Mouse (Mus musculus) forebrain, embryonic 13.5 days (tissue): ENCODE results near the gene Sez6l. TPM values are rescaled to one million over a fixed set of nuclear protein-coding genes. Genes with fewer than 3 reads are reported as not detected.

Source experiments
- ATAC-seq: fragments of 200-750 bp; cut with Nextera tagmentation; 2 replicates; pipeline ENCODE4 v1.8.0; 2017
- H3K27ac ChIP-seq: fragments of 300-500 bp; sonication (generic); 2 replicates; pipeline ENCODE4 v1.5.1; 2015; ENCODE audit warnings: inconsistent platforms, mild to moderate bottlenecking, moderate library complexity
- H3K27me3 ChIP-seq: fragments of 300-500 bp; sonication (generic); 2 replicates; pipeline ENCODE4 v1.6.1; 2015; ENCODE audit warnings: mild to moderate bottlenecking, inconsistent platforms
- H3K36me3 ChIP-seq: fragments of 300-500 bp; sonication (generic); 2 replicates; pipeline ENCODE4 v1.6.1; 2015; ENCODE audit warnings: mild to moderate bottlenecking, inconsistent platforms; ENCODE audit not compliant: poor library complexity, severe bottlenecking
- H3K4me1 ChIP-seq: fragments of 300-500 bp; sonication (generic); 2 replicates; pipeline ENCODE4 v1.6.1; 2015; ENCODE audit warnings: inconsistent platforms
- H3K4me2 ChIP-seq: fragments of 300-500 bp; sonication (generic); 2 replicates; pipeline ENCODE4 v1.6.1; 2015; ENCODE audit warnings: inconsistent platforms, mild to moderate bottlenecking, moderate library complexity
- H3K4me3 ChIP-seq: fragments of 300-500 bp; sonication (generic); 2 replicates; pipeline ENCODE4 v1.5.1; 2015; ENCODE audit warnings: mild to moderate bottlenecking, inconsistent platforms
- H3K9ac ChIP-seq: fragments of 300-500 bp; sonication (generic); 2 replicates; pipeline ENCODE4 v1.6.1; 2015; ENCODE audit warnings: mild to moderate bottlenecking, inconsistent platforms
- H3K9me3 ChIP-seq: fragments of 300-500 bp; sonication (generic); replicated peaks from 2 replicates; pipeline ENCODE4 v1.6.1; 2016; ENCODE audit warnings: inconsistent platforms
- WGBS: fragments of 180-500 bp; shearing (Covaris S2); methylation state at CpG from one replicate; pipeline ENCODE4 v1.1.7; 2015; 5-methylcytosine and 5-hydroxymethylcytosine counted together
- polyA plus RNA-seq: library from polyadenylated mRNA; unstranded; fragments of >200 nt; fragmentation: Nextera tagmentation; extraction: Ambion mirVana; gene quantifications from 2 replicates; pipeline ENCODE4 v1.2.1, GENCODE M21; 2015

Gene Sez6l
- polyA plus RNA-seq, 1 experiment from 2014 or later = 22.5 TPM

DNA sequence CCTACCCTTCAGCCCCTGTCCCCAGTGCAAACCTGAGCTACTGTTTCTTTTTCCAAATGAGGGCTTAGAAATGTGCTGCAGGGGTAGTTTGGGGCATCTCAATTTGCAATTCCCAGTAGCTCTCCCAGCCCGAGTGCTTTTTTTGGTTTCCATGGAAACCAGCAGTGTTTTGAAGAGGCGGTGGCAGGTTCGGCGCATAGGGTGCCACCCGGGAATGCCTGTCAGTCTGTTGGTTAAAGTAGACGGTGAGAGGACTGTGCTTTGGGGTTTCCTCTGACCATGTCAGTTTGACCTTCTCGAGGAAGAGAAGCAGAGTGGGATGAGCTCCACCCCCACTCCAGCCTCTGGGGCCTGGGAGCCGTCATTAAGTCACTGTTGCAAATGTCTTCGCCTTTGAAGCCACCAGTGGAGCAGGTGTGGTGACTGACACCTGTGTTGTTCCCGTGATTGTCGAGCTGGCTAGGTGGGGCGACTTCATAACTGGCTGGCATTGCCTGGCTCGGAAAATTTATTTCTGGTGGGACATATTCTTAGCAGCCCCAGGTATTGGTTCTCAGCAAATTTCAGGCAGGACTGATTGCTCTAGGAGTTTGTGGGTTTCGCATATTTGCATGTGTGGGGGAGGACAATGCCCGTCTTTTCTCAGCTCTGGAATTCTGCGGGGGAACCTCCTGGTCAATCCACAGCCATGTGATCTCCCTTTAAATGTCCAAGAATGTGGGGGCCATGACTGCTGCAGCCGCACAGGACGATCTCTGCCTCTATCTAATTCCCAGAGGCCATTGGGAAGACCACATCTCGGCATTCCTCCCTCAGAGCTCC lies 165.3 kb downstream of the Sez6l start:
- Histone ChIP-seq H3K4me3 (0 out of 2 replicates have a peak overlapping the region, but pooled peaks have one; percentile 10), H3K36me3 (no peaks in the 10 kb centered on the region), H3K9ac (peak overlapping the region; percentile 10), H3K4me1 (peaks cover 29% of the 10 kb centered on the region), H3K4me2 (peak overlapping the region; percentile 50), H3K27ac (peak overlapping the region; percentile 68), H3K9me3 (no peaks in the 10 kb centered on the region), H3K27me3 (no peaks in the 10 kb centered on the region)
- 19% methylated on average over 19 of the region's 19 CpGs for WGBS
- peak; percentile 77 for ATAC-seq

DNA sequence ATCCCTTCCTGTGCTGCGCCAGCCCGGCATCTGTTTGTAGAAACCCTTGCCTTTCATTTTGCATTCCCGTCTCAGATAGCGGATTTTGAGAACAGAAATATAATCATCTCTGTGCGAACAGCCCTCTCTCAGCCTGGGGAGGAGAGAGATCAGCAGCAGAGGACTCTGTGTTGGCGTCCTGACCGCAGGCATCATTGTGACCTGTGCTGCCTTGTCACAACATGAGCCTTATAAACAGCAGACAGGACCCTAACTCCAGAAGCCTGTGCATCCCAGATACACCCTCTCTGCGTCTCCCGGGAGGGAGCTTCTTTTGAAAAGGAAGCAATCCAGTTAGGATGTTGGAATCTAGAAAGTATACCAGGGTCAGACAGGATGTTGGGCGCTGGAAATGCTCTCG lies 165.9 kb downstream of the Sez6l start:
- Histone ChIP-seq H3K4me1 (peaks cover 29% of the 10 kb centered on the region), H3K4me2 (peak overlapping the region; percentile 50), H3K27me3 (no peaks in the 10 kb centered on the region), H3K9me3 (no peaks in the 10 kb centered on the region), H3K36me3 (no peaks in the 10 kb centered on the region), H3K9ac (0 out of 2 replicates have a peak overlapping the region, but pooled peaks have one; percentile 10), H3K27ac (peak overlapping the region; percentile 68), H3K4me3 (no peak overlapping the region)
- WGBS = 28% methylated on average over 11 of the region's 11 CpGs
- ATAC-seq = 0 out of 2 replicates have a peak, but pooled peaks have one; percentile 20

DNA sequence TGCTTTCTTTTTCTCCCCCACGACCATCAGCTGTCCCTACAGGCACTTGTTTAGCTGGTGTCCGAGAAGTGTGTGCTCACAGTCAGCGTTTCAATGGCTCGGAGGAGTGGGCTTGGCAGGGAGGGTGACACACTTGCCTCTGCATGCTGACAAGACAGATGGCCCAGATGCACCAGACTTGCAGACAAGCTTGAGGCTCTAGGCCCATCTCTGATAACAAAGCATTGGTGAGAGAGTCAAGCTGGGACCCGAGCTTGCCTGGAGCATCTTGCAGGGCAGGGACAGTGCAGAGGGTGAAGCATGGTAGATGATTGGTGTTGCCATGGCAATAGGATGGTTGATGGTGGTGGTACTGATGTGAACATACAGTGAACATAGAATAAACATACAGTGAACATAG lies 167.7 kb downstream of the Sez6l start:
- Histone ChIP-seq H3K36me3 (no peaks in the 10 kb centered on the region), H3K27me3 (no peaks in the 10 kb centered on the region), H3K4me3 (no peak overlapping the region), H3K4me1 (peaks cover 29% of the 10 kb centered on the region), H3K9ac (no peak overlapping the region), H3K27ac (0 out of 2 replicates have a peak overlapping the region, but pooled peaks have one; percentile 7), H3K4me2 (no peak overlapping the region), H3K9me3 (no peaks in the 10 kb centered on the region)
- 71% methylated on average over 5 of the region's 5 CpGs for WGBS
- no peak for ATAC-seq

GRCm38 (mm10) chr5:112406017-112406416 lies 171.0 kb downstream of the Sez6l start:
- no peak for ATAC-seq
- H3K36me3 ChIP-seq = no peaks in the 10 kb centered on the region
- peaks cover 15% of the 10 kb centered on the region for H3K4me1 ChIP-seq
- WGBS = 74% methylated on average over 3 of the region's 3 CpGs
- no peak overlapping the region for H3K4me2 ChIP-seq
- no peaks in the 10 kb centered on the region for H3K9me3 ChIP-seq
- H3K9ac ChIP-seq = no peak overlapping the region
- no peaks in the 10 kb centered on the region for H3K27me3 ChIP-seq
- no peak overlapping the region for H3K27ac ChIP-seq
- no peak overlapping the region for H3K4me3 ChIP-seq

GRCm38 (mm10) chr5:112402437-112402836 lies 174.5 kb downstream of the Sez6l start:
- Histone ChIP-seq H3K4me2 (no peak overlapping the region), H3K4me3 (no peak overlapping the region), H3K4me1 (no peaks in the 10 kb centered on the region), H3K27me3 (no peaks in the 10 kb centered on the region), H3K27ac (no peak overlapping the region), H3K36me3 (no peaks in the 10 kb centered on the region), H3K9me3 (no peaks in the 10 kb centered on the region), H3K9ac (no peak overlapping the region)
- WGBS = 86% methylated on average over 3 of the region's 3 CpGs
- no peak for ATAC-seq

GRCm38 (mm10) chr5:112399284-112399683 lies 177.7 kb downstream of the Sez6l start:
- Histone ChIP-seq H3K27me3 (no peaks in the 10 kb centered on the region), H3K36me3 (no peaks in the 10 kb centered on the region), H3K9ac (no peak overlapping the region), H3K4me1 (peaks cover 17% of the 10 kb centered on the region), H3K9me3 (no peaks in the 10 kb centered on the region), H3K27ac (no peak overlapping the region), H3K4me2 (no peak overlapping the region), H3K4me3 (no peak overlapping the region)
- no peak for ATAC-seq
- WGBS = 81% methylated on average over 10 of the region's 10 CpGs

- 73% methylated on average over 18 of the region's 18 CpGs for WGBS
- Histone ChIP-seq H3K4me3 (no peak overlapping the region), H3K9me3 (no peaks in the 10 kb centered on the region), H3K9ac (no peak overlapping the region), H3K27ac (peak overlapping the region; percentile 93), H3K4me2 (peak overlapping the region; percentile 13; the same call in 1 of the 2 replicates), H3K4me1 (peaks cover 47% of the 10 kb centered on the region), H3K27me3 (no peaks in the 10 kb centered on the region), H3K36me3 (peaks cover 10% of the 10 kb centered on the region)
- no peak for ATAC-seq
These were observed 180.9 kb downstream of the Sez6l start for GRCm38 (mm10) chr5:112396066-112396465.

GRCm38 (mm10) chr5:112394779-112395443 lies 182.1 kb downstream of the Sez6l start, which contains the start of gene Asphd2:
Asphd2 (minus strand) TSS chr5:112394866.
- H3K36me3 ChIP-seq = peaks cover 20% of the 10 kb centered on the region
- peak within 1 kb of the TSS; percentile 89 for H3K4me2 ChIP-seq
- no peaks in the 10 kb centered on the region for H3K9me3 ChIP-seq
- H3K4me1 ChIP-seq = peaks cover 53% of the 10 kb centered on the region
- H3K27ac ChIP-seq = peak within 1 kb of the TSS; percentile 93
- 2% methylated on average over 27 of the region's 67 CpGs for WGBS
- H3K9ac ChIP-seq = peak within 1 kb of the TSS; percentile 82
- ATAC-seq = peak; percentile 86
- peak within 1 kb of the TSS; percentile 70 for H3K4me3 ChIP-seq
- no peaks in the 10 kb centered on the region for H3K27me3 ChIP-seq

DNA sequence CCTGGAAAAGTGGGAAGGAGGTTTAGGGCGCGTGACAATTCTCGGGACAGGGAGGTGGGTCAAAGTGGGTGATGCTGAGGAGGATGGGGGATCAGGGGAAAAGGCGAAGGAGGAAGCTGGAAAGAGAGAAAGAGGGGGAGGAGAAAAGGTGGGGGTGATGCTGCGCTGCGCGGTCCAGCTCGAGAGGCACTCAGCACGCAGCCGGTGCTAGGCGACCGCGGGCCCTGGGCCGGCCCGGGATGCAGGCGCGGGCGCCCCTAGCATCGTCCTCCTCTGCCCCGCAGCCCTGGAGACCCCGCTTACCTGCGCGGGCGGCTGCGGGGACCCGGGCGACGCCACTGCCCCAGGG lies 182.6 kb downstream of the Sez6l start:
- peaks cover 25% of the 10 kb centered on the region for H3K36me3 ChIP-seq
- H3K9me3 ChIP-seq = no peaks in the 10 kb centered on the region
- H3K9ac ChIP-seq = peak overlapping the region; percentile 82
- no peaks in the 10 kb centered on the region for H3K27me3 ChIP-seq
- peaks cover 58% of the 10 kb centered on the region for H3K4me1 ChIP-seq
- H3K4me2 ChIP-seq = peak overlapping the region; percentile 89
- peak overlapping the region; percentile 70 for H3K4me3 ChIP-seq
- 1% methylated on average over 15 of the region's 28 CpGs for WGBS
- peak overlapping the region; percentile 93; the same call in 1 of the 2 replicates for H3K27ac ChIP-seq
- ATAC-seq = peak; percentile 79

DNA sequence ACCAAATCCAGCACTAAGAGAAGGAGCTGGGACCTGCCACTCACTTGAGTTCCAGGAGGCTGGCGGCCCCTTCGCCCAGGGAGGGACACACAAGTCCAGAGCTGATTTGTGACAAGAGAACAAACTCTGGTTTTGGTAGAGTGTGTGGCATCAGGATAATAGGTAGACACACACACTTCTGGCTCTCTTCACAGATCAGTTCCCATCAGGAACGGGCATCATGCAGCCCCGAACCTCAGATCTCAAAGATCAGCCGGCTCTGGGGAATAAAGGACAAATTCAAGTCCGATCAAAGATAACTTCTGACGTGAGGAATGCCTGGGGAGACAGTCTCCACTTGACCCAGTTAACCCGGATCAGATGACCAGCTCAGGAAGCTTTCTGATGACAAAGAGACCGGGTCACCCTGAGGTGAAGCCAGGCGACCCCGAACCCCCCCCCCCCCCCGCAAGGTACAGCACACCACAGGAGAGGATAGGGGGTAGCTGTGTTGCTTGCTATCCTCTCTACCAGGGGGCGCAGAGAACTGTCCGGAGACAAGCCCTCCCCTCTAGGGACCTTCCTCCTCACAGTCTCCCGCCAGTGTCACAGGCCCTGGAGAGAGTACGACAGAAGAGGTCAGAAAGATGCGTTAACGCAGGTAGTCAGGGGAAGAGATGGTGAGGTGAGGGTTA lies 183.1 kb downstream of the Sez6l start:
- Histone ChIP-seq H3K36me3 (peaks cover 30% of the 10 kb centered on the region), H3K27me3 (no peaks in the 10 kb centered on the region), H3K9ac (peak overlapping the region; percentile 82), H3K4me1 (peaks cover 62% of the 10 kb centered on the region), H3K27ac (no peak overlapping the region), H3K4me2 (peak overlapping the region; percentile 89), H3K9me3 (no peaks in the 10 kb centered on the region), H3K4me3 (peak overlapping the region; percentile 70)
- WGBS = 8% methylated on average over 18 of the region's 18 CpGs
- peak; percentile 44 for ATAC-seq

- WGBS = 64% methylated on average over 27 of the region's 27 CpGs
- H3K27me3 ChIP-seq = no peaks in the 10 kb centered on the region
- no peak overlapping the region for H3K27ac ChIP-seq
- H3K4me2 ChIP-seq = 0 out of 2 replicates have a peak overlapping the region, but pooled peaks have one; percentile 5
- no peaks in the 10 kb centered on the region for H3K9me3 ChIP-seq
- peaks cover 65% of the 10 kb centered on the region for H3K4me1 ChIP-seq
- ATAC-seq = no peak
- H3K36me3 ChIP-seq = peaks cover 51% of the 10 kb centered on the region
- no peak overlapping the region for H3K4me3 ChIP-seq
- no peak overlapping the region for H3K9ac ChIP-seq
These were observed 185.2 kb downstream of the Sez6l start for GRCm38 (mm10) chr5:112391676-112392323.
